Mouse (Mus musculus): ENCODE data around the gene Pigr.

Pigr gene

DNA sequence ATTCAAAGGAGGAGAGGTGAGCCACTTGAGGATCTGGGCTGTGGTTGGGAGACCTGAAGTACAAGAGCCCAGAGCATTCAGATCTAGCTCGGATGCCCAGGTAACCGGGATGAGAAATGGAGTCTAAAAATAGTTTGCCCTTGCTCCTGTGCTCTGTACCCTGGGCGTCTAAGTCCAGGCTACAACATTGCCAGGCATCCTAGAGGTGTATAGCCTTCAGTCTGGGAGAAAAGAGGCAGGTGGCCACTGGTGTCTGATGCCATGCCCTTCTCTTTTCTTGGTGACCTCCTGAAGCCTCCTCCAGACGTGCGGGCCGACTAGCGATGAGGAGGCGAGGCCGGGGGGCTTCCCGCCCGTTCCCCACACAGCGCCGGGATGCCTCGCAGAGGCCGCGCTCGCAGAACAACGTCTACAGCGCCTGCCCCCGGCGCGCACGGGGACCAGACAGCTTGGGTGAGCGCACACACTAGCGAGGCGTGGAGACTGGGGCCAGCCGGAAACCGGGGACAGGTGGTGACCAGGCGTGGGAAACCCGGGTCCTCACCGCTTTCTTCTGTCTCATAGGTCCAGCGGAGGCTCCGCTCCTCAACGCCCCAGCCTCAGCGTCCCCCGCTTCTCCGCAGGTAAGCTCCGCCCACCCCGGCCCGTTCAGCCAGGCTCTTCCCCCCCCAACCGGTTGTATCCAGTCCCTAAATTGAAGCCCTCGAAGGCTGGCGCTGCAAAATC, 51.6 kb downstream of the Pigr start:
- WGBS = 3% methylated on average over 43 of the region's 43 CpGs

DNA sequence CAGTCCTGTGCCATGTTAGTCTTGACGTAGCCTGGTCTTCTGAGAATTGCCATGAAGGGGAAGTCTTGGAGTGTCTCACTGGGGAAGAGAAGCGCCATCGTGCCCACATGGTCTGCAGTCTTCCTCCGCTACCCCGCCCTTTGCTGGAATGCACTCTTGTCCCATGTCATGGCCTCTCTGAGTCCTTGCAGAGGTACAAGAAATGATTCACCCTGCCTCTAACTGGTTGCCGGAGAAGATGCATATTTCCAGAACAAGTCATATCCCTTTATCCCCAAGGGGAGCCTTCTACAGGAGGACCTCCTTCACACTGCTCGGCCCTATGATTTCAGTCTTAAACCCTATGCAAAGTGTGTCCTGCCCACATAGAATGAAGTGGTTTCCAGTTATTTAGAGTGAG, 53.4 kb downstream of the Pigr start:
- WGBS = 94% methylated on average over 7 of the region's 7 CpGs

DNA sequence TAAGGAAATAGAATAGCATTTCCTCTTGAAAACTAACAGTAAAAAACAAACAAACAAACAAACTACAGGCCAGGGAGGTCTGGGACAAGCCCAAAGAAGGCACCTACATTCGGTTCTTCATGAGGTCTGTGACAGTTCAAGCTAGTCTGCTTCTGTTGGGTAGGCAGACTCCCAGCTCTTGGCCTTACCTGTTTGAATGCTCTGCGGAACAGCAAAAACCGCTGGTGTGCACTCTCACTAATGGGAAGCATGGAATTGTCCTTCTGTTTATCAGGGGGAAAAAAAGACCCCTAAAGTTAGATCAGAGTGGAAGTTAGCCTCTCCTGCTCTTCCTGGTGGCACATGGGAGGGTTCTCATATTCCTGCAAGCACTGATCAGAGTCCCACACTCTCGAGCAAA, 56.7 kb downstream of the Pigr start:
- 88% methylated on average over 4 of the region's 4 CpGs for WGBS

DNA sequence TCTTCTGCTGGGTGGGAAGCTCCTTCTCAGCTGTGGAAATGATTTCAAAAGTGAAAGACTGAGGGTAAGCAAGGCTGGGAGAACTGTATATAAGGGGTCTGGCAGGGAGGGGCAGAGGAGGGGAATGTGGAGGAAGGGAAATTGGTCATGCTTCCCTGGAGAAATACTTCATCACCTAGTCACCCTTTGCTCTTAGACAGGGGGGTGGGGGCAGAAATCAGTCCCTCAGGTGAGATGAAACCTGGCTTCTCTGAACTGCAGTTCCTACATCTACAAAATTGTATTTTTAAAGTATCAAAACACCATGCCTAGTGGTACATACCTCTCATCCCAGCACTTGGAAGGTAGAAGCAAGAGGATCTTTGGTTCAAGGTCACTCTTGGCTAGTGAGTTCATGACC, 60.9 kb downstream of the Pigr start, which contains the start of gene Il24:
Gene Il24 (minus strand): TSS at position 101 of the 400 bp plus-strand sequence.

DNA sequence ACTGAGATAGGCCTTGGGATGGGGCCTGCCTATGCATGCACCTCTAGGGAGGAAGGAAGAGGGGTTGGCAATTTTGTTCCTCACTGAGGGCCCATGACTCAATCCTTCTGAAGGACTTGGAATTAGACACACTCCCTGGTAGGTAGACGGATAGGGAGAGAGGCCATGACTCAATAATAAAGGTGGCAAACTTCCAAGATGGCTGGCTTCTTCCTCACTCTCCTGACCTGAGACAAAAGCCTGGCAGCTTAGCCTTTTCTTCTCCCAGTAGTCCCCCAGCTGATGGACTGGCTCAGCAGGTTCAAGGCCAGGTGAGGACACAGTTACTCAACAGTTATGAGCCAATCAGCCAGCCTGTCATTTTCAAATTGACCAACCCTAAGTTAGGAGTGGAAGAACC, 66.0 kb downstream of the Pigr start:
- 81% methylated on average over 1 of the region's 1 CpGs for WGBS

DNA sequence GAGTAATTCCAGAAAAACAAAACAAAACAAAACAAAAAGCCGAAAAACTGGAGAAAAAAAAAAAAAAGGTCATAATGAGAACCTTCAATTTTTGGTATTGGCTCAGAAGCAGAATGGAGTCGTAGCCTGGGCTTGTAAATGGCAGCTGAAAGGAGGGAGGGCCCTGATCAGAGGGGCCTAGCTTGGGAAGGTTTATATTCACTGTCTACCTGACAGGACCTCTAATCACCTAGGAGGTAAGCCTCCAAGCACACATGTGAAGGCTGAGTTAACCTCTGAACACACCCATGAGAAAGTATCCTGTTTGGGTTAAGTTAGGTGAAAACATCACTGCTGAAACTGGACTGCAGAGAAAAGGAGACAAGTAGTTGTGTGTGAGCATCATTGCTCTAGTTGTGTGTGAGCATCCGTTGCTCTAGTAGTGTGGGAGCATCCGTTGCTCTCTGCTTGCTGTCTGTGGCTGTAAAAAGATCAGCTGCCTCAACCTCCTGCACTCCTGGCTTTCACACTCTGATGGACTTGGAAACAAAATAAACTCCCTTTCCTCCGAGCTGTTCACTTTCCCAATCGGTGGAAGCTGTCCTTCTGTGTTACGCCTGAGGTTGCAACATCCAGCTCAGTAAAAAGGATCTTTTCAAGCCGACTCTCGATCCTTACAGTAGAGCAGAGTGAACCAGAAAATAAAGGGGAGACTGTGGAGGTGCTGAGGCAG, 67.0 kb downstream of the Pigr start:
- 62% methylated on average over 9 of the region's 9 CpGs for WGBS

DNA sequence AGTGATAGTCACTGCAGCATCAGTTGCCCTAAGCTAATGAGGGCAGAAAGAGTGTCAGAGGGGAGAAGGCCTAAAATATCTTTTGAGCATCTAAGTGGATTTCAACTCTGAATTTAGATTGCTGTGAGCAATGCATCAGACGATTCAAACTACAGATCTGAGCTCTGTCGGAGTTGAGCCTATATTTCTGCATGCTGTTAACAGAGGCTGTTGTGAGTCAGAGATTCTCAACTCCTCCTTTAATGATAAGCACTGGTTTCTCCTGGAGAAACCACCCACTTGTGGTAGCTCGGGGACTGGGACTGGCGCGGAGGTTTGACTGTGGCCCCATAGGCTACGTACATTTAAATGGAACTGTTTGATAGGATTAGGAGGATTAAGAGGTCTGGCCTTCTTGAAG, 68.0 kb downstream of the Pigr start:
- WGBS = 51% methylated on average over 6 of the region's 6 CpGs

Measured in cerebral cortex, adult 2 months (tissue).